Mouse (Mus musculus) midbrain, postnatal 0 days (tissue): ENCODE measurements around the gene Aloxe3. TPM values are rescaled to one million over a fixed set of nuclear protein-coding genes. Genes with fewer than 3 reads are reported as not detected.

ENCODE experiments used
- ATAC-seq: fragments of 200-750 bp; cut with Nextera tagmentation; 2 replicates; pipeline ENCODE4 v1.8.0; 2017; ENCODE audit warnings: moderate number of reproducible peaks, mild to moderate bottlenecking, moderate TSS enrichment, moderate library complexity; ENCODE audit not compliant: low FRiP score
- DNase-seq: peaks from one replicate; pipeline ENCODE4 v3.0.0-alpha.2; 2015; ENCODE audit warnings: low spot score
- H3K27ac ChIP-seq: fragments of 300-500 bp; sonication (generic); 2 replicates; pipeline ENCODE4 v1.5.1; 2014; ENCODE audit warnings: low read depth, mild to moderate bottlenecking, low read length, mixed read lengths
- H3K27me3 ChIP-seq: fragments of 300-500 bp; sonication (generic); 2 replicates; pipeline ENCODE4 v1.6.1; 2014; ENCODE audit warnings: low read length, control low read depth, mixed read lengths; ENCODE audit not compliant: insufficient read depth
- H3K36me3 ChIP-seq: fragments of 300-500 bp; sonication (generic); 2 replicates; pipeline ENCODE4 v1.6.1; 2014; ENCODE audit warnings: low read length, control low read depth, mixed read lengths; ENCODE audit not compliant: insufficient read depth
- H3K4me1 ChIP-seq: fragments of 300-500 bp; sonication (generic); 2 replicates; pipeline ENCODE4 v1.6.1; 2014; ENCODE audit warnings: mild to moderate bottlenecking, control low read depth, antibody characterized with exemption, low read length, mixed read lengths; ENCODE audit not compliant: insufficient read depth
- H3K4me2 ChIP-seq: fragments of 300-500 bp; sonication (generic); 2 replicates; pipeline ENCODE4 v1.6.1; 2014; ENCODE audit warnings: low read depth, mild to moderate bottlenecking, low read length, mixed read lengths; ENCODE audit not compliant: poor library complexity, severe bottlenecking
- H3K4me3 ChIP-seq: fragments of 300-500 bp; sonication (generic); 2 replicates; pipeline ENCODE4 v1.5.1; 2014; ENCODE audit warnings: low read depth, mild to moderate bottlenecking, low read length, moderate library complexity
- H3K9ac ChIP-seq: fragments of 300-500 bp; sonication (generic); replicated peaks from 2 replicates; pipeline ENCODE4 v1.6.1; 2014; ENCODE audit warnings: mild to moderate bottlenecking, low read length, moderate library complexity, mixed read lengths; ENCODE audit not compliant: poor library complexity, severe bottlenecking
- H3K9me3 ChIP-seq: fragments of 300-500 bp; sonication (generic); 2 replicates; pipeline ENCODE4 v1.6.1; 2016; ENCODE audit warnings: low read length, control low read depth
- CTCF ChIP-seq: IDR thresholded peaks from 2 replicates; pipeline ENCODE4 v1.5.1; 2016; ENCODE audit warnings: antibody characterized with exemption, mild to moderate bottlenecking
- WGBS: fragments of 180-500 bp; shearing (Covaris S2); extraction: QIAGEN DNeasy Blood & Tissue Kit; methylation state at CpG from one replicate; pipeline ENCODE4 v1.1.7; 2014; 5-methylcytosine and 5-hydroxymethylcytosine counted together
- polyA plus RNA-seq: library from polyadenylated mRNA; unstranded; fragments of >200 nt; fragmentation: Nextera tagmentation; extraction: Ambion mirVana; gene quantifications from 2 replicates; pipeline ENCODE4 v1.2.1, GENCODE M21; 2015
- total RNA-seq: library from RNA; depleted of rRNA; stranded (reverse); fragments of >200 nt; gene quantifications from 2 replicates; pipeline ENCODE4 v1.2.3, GENCODE M21; 2014

The Aloxe3 gene
- total and polyA plus RNA-seq, 2 experiments from 2014 or later, result 16.3 to 17.8 TPM

DNA sequence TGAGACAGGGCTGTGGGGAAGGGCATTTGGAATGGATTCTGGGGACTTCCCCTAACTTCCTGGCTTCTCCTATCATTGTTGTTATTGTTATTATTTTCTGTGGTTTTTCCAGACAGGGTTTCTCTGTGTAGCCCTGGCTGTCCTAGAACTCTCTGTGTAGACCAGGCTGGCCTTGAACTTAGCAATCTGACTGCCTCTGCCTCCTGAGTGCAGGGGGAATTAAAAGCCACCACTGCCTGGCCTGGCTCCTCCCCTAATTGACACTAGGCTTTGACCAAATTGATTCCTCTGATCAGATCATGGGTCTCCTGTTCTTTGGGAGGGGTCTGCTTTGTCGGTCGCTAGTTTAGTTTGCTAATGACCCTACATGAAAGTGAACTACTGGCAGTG lies 1.0 kb downstream of the Aloxe3 start:
- DNase-seq (no peak), ATAC-seq (no peak)
- H3K27me3 ChIP-seq, result no peaks in the 10 kb centered on the region
- peak overlapping the region; percentile 56 for H3K4me3 ChIP-seq
- no peaks in the 10 kb centered on the region for H3K9me3 ChIP-seq
- peak overlapping the region; percentile 85; the same call in 1 of the 2 replicates for H3K27ac ChIP-seq
- 55% methylated on average over 2 of the region's 2 CpGs for WGBS
- no peak overlapping the region for H3K9ac ChIP-seq
- H3K4me2 ChIP-seq, result peak overlapping the region; percentile 78
- no peaks in the 10 kb centered on the region for H3K36me3 ChIP-seq
- no peak for TF ChIP-seq CTCF
- H3K4me1 ChIP-seq, result no peaks in the 10 kb centered on the region

- Histone ChIP-seq H3K4me1 (peaks cover under 1% of the 10 kb centered on the region; the same call in 1 of the 2 replicates), H3K36me3 (no peaks in the 10 kb centered on the region), H3K27ac (no peak overlapping the region), H3K27me3 (no peaks in the 10 kb centered on the region; the same call in 1 of the 2 replicates), H3K4me2 (no peak overlapping the region), H3K9ac (no peak overlapping the region), H3K9me3 (no peaks in the 10 kb centered on the region), H3K4me3 (no peak overlapping the region)
- ATAC-seq (no peak), DNase-seq (no peak)
- 79% methylated on average over 8 of the region's 8 CpGs for WGBS
- TF ChIP-seq CTCF, result no peak
Observed at GRCm38 (mm10) chr11:69128426-69129122, 2.9 kb downstream of the Aloxe3 start.

DNA sequence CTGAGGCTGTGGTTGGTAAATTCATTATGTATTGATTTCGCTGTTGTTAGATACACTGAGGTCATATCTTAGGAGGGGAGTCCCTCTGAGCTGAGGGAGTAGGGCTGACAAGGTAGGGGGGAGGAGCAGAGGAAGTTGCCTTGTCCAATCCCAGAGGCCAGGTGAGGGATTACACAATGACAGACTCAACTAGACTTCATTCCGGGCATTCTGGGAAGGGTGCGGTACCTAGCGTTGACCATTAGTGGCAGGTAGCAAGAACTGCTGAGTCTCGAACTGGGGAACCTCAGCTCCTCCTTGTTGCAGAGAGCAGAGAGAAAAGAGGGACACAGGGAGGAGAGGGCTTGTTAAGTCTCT lies 7.8 kb downstream of the Aloxe3 start:
- H3K36me3 ChIP-seq, result no peaks in the 10 kb centered on the region
- no peak for TF ChIP-seq CTCF
- H3K27me3 ChIP-seq, result no peaks in the 10 kb centered on the region; the same call in 1 of the 2 replicates
- peak overlapping the region; percentile 40; the same call in 1 of the 2 replicates for H3K4me3 ChIP-seq
- no peaks in the 10 kb centered on the region for H3K9me3 ChIP-seq
- WGBS, result 18% methylated on average over 5 of the region's 5 CpGs
- peak overlapping the region; percentile 54 for H3K4me2 ChIP-seq
- H3K27ac ChIP-seq, result peak overlapping the region; percentile 69
- H3K4me1 ChIP-seq, result peaks cover 5% of the 10 kb centered on the region; the same call in 1 of the 2 replicates
- H3K9ac ChIP-seq, result peak overlapping the region; percentile 51; the same call in 1 of the 2 replicates
- DNase-seq (peak; percentile 43), ATAC-seq (peak; percentile 59)

DNA sequence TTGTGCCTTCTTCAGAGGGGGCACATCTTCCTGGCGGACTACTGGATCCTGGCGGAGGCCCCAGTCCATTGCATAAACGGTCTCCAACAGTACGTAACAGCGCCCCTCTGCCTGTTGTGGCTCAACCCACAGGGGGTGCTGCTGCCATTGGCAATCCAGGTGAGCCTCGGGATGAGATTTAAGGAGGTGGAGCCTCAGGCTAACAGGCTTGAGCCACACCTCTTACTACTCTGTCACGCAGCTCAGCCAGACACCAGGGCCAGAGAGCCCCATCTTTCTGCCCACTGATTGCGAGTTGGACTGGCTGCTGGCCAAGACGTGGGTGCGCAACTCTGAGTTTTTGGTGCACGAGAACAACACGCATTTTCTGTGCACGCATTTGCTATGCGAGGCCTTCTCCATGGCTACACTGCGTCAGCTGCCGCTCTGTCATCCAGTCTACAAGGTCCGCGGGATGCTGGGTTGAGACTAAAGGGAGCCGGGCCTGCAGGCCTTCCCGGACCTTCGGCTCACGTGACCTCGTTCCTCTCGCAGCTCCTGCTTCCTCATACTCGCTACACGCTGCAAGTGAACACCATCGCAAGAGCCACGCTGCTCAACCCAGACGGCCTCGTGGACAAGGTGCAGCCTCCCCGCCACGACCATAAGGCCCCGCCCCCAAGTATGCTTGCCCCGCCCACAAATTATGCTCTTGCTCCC lies 8.4 kb downstream of the Aloxe3 start:
- 2% methylated on average over 34 of the region's 34 CpGs for WGBS
- peak; percentile 73 for TF ChIP-seq CTCF
- H3K4me3 ChIP-seq, result peak overlapping the region; percentile 40
- H3K4me1 ChIP-seq, result peaks cover 5% of the 10 kb centered on the region; the same call in 1 of the 2 replicates
- no peaks in the 10 kb centered on the region; the same call in 1 of the 2 replicates for H3K27me3 ChIP-seq
- peak overlapping the region; percentile 51 for H3K9ac ChIP-seq
- H3K36me3 ChIP-seq, result no peaks in the 10 kb centered on the region
- H3K27ac ChIP-seq, result peak overlapping the region; percentile 69
- peak; percentile 72 for DNase-seq
- H3K4me2 ChIP-seq, result peak overlapping the region; percentile 54
- ATAC-seq, result peak; percentile 87
- no peaks in the 10 kb centered on the region for H3K9me3 ChIP-seq

- Histone ChIP-seq H3K27ac (no peak overlapping the region; the same call in 1 of the 2 replicates), H3K36me3 (no peaks in the 10 kb centered on the region), H3K4me1 (peaks cover 5% of the 10 kb centered on the region; the same call in 1 of the 2 replicates), H3K4me3 (peak overlapping the region; percentile 40), H3K27me3 (no peaks in the 10 kb centered on the region; the same call in 1 of the 2 replicates), H3K4me2 (peak overlapping the region; percentile 54), H3K9me3 (no peaks in the 10 kb centered on the region), H3K9ac (peak overlapping the region; percentile 51)
- TF ChIP-seq CTCF, result no peak
- ATAC-seq (peak; percentile 38), DNase-seq (no peak)
- WGBS, result 36% methylated on average over 8 of the region's 8 CpGs
Observed at GRCm38 (mm10) chr11:69134622-69134968, 8.9 kb downstream of the Aloxe3 start.

GRCm38 (mm10) chr11:69135361-69135760 lies 9.7 kb downstream of the Aloxe3 start:
- no peak overlapping the region for H3K27ac ChIP-seq
- peaks cover 5% of the 10 kb centered on the region; the same call in 1 of the 2 replicates for H3K4me1 ChIP-seq
- DNase-seq (no peak), ATAC-seq (no peak)
- H3K9ac ChIP-seq, result no peak overlapping the region
- TF ChIP-seq CTCF, result no peak
- H3K36me3 ChIP-seq, result no peaks in the 10 kb centered on the region
- WGBS, result 93% methylated on average over 5 of the region's 6 CpGs
- H3K4me3 ChIP-seq, result no peak overlapping the region
- H3K27me3 ChIP-seq, result no peaks in the 10 kb centered on the region; the same call in 1 of the 2 replicates
- no peak overlapping the region for H3K4me2 ChIP-seq
- no peaks in the 10 kb centered on the region for H3K9me3 ChIP-seq
